8 mouse cellular contexts compared by ENCODE assay signal in the genomic region with DNA sequence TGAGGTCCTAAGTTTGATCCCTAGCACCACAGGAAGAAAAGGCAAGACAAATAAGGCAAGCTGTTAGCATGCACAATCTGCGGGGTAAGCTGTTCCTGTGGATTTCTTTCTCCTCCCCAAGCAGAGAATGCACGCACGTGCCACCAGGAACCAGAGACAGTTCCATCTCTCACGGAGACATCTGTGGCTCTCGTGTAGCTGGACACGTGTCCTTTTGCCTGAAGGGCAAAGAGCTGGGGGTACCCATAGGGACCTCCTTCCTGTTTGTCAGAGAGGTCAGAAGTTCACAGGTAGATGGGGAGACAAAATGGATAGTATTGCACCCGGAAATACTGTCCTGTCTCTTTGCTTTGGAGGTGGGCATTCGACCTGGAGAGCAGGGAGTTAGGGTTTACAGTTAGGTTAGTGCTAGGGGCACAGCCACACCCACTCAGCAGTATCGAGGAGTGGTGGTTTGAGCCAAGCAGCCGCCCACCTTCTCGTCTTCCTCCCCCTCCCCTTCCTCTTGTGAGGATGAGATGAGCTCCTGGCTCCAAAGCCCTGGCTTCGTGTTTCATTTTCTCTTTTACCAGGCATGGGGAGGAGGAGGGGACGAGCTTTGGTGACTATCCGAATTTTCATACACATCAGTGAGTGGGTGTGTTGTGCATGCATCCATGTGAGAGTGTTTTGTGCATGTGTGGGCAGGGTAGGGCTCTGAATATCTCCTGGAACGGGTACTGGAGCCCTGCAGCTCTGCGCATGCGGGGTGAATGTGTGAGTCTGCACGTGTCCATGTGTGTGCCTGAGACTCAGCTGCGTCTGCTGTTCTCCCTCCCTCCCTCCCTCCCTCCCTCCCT. TPM values are rescaled to one million over a fixed set of nuclear protein-coding genes. Genes with fewer than 3 reads are reported as not detected.
DNase-seq lines count a peak whose midpoint lies in the region; ATAC-seq and TF ChIP-seq lines count a peak whose summit lies in the region.

No protein-coding gene starts in this region.

- no peak for DNase-seq in G1E (ENCODE audit: low spot score)
- DNase-seq in heart, postnatal 0 days (ENCODE audit: low spot score): peak; percentile 85
- peak; percentile 88 to 94 for DNase-seq in kidney, postnatal 25 days
- DNase-seq in liver, embryonic 13.5 days: peak; percentile 73
- DNase-seq in naive thymus-derived CD4-positive, alpha-beta T cell, adult 2 months (ENCODE audit: low read depth): peak; percentile 81
- peak; percentile 87 for DNase-seq in thymus, postnatal 0 days (ENCODE audit: low spot score)

- WGBS in forebrain, embryonic 12.5 days: 9% methylated on average over 19 of the region's 19 CpGs
- 4% methylated on average over 19 of the region's 19 CpGs for WGBS in heart, postnatal 0 days
- 5% methylated on average over 19 of the region's 19 CpGs for WGBS in liver, embryonic 13.5 days (ENCODE audit: insufficient replicate concordance)

- no peaks in the 10 kb centered on the region for H3K27me3 ChIP-seq in G1E (ENCODE audit: insufficient read depth, low read length)
- no peaks in the 10 kb centered on the region for H3K27me3 ChIP-seq in forebrain, embryonic 12.5 days
- H3K27me3 ChIP-seq in heart, postnatal 0 days (ENCODE audit: control insufficient read depth, insufficient read depth, low read length): no peaks in the 10 kb centered on the region
- H3K27me3 ChIP-seq in liver, embryonic 13.5 days: no peaks in the 10 kb centered on the region

- H3K4me3 ChIP-seq in G1E (ENCODE audit: low read depth, low read length): peak overlapping the region; percentile 66
- peak overlapping the region; percentile 40 for H3K4me3 ChIP-seq in brown adipose tissue, adult 24 weeks (ENCODE audit: insufficient read depth, low read depth, low read length)
- H3K4me3 ChIP-seq in forebrain, embryonic 12.5 days (replicated peaks): peak overlapping the region; percentile 18
- H3K4me3 ChIP-seq in heart, postnatal 0 days (ENCODE audit: low read depth, low read length): peak overlapping the region; percentile 30
- H3K4me3 ChIP-seq in liver, embryonic 13.5 days (replicated peaks): peak overlapping the region; percentile 35

- peaks cover 47% of the 10 kb centered on the region for H3K36me3 ChIP-seq in G1E (replicated peaks)
- no peaks in the 10 kb centered on the region for H3K36me3 ChIP-seq in forebrain, embryonic 12.5 days (replicated peaks)
- no peaks in the 10 kb centered on the region for H3K36me3 ChIP-seq in heart, postnatal 0 days (replicated peaks; ENCODE audit: control insufficient read depth, insufficient read depth, low read length)
- no peaks in the 10 kb centered on the region; the same call in 1 of the 2 replicates for H3K36me3 ChIP-seq in liver, embryonic 13.5 days

- no peak for TF ChIP-seq CTCF in G1E (IDR thresholded peaks at IDR 0.05; ENCODE audit: low read depth, low read length)
- TF ChIP-seq CTCF in heart, postnatal 0 days (IDR thresholded peaks at IDR 0.05; ENCODE audit: low read depth): no peak

- no peak for TF ChIP-seq EP300 in heart, postnatal 0 days (IDR thresholded peaks at IDR 0.05; ENCODE audit: low read depth)

- peak overlapping the region; percentile 55; the same call in 1 of the 2 replicates for H3K9ac ChIP-seq in forebrain, embryonic 12.5 days
- no peak overlapping the region; the same call in 1 of the 2 replicates for H3K9ac ChIP-seq in heart, postnatal 0 days (replicated peaks; ENCODE audit: low read depth, low read length)
- H3K9ac ChIP-seq in liver, embryonic 13.5 days: peak overlapping the region; percentile 13

- no peaks in the 10 kb centered on the region for H3K9me3 ChIP-seq in G1E (replicated peaks)
- no peaks in the 10 kb centered on the region for H3K9me3 ChIP-seq in forebrain, embryonic 12.5 days
- no peaks in the 10 kb centered on the region for H3K9me3 ChIP-seq in heart, postnatal 0 days (replicated peaks; ENCODE audit: control insufficient read depth, low read length)
- no peaks in the 10 kb centered on the region for H3K9me3 ChIP-seq in liver, embryonic 13.5 days (replicated peaks)

- ATAC-seq in G1E (ENCODE audit: extremely low read depth, insufficient number of reproducible peaks, low FRiP score, poor library complexity, severe bottlenecking): peak; percentile 42
- peak; percentile 62 for ATAC-seq in forebrain, embryonic 12.5 days (ENCODE audit: low FRiP score)
- peak; percentile 51 for ATAC-seq in heart, postnatal 0 days (ENCODE audit: insufficient read depth, low read depth)
- ATAC-seq in liver, embryonic 13.5 days (ENCODE audit: low read depth): peak; percentile 62

- peak overlapping the region; percentile 50 for H3K4me2 ChIP-seq in forebrain, embryonic 12.5 days
- peak overlapping the region; percentile 59 for H3K4me2 ChIP-seq in heart, postnatal 0 days (ENCODE audit: low read depth, low read length)
- H3K4me2 ChIP-seq in liver, embryonic 13.5 days: peak overlapping the region; percentile 69

- H3K4me1 ChIP-seq in G1E (ENCODE audit: insufficient read depth, low read depth, low read length): peaks cover 99% of the 10 kb centered on the region
- H3K4me1 ChIP-seq in brown adipose tissue, adult 24 weeks (ENCODE audit: control insufficient read depth, insufficient read depth, insufficient read length, low read length): peaks cover 68% of the 10 kb centered on the region
- peaks cover 97% of the 10 kb centered on the region for H3K4me1 ChIP-seq in forebrain, embryonic 12.5 days
- peaks cover 91% of the 10 kb centered on the region for H3K4me1 ChIP-seq in heart, postnatal 0 days (ENCODE audit: control insufficient read depth, insufficient read depth)
- H3K4me1 ChIP-seq in liver, embryonic 13.5 days (replicated peaks): peaks cover 99% of the 10 kb centered on the region

- peak overlapping the region; percentile 62 for H3K27ac ChIP-seq in brown adipose tissue, adult 24 weeks (replicated peaks; ENCODE audit: low read depth, low read length)
- peak overlapping the region; percentile 94 for H3K27ac ChIP-seq in forebrain, embryonic 12.5 days
- peak overlapping the region; percentile 96 for H3K27ac ChIP-seq in heart, postnatal 0 days (ENCODE audit: low read depth)
- peak overlapping the region; percentile 93 for H3K27ac ChIP-seq in liver, embryonic 13.5 days

RNA-seq across cellular contexts. Expression of a gene that starts 6.6 kb away (rescaled TPM):
- total RNA-seq in G1E (2014; fragmentation: Nextera tagmentation) (58.0 and 68.0 TPM in 2 replicates), G1E (2017) (20.1 and 20.3 TPM in 2 replicates)
- 32.3 and 33.1 TPM in 2 replicates for polyA plus RNA-seq in G1E (2012)
- 64.4 and 82.3 TPM in 2 replicates for polyA plus RNA-seq in brown adipose tissue, adult 24 weeks (2012; ENCODE audit: insufficient read depth, insufficient read length, missing spikeins)
- 53.4 and 59.8 TPM in 2 replicates for polyA plus RNA-seq in forebrain, embryonic 12.5 days (2016; fragmentation: Nextera tagmentation; extraction: Ambion mirVana)
- 188 and 234 TPM in 2 replicates for total RNA-seq in heart, postnatal 0 days (2014; rRNA removed; ENCODE audit: low replicate concordance)
- polyA plus RNA-seq in heart, postnatal 0 days (2015; fragmentation: Nextera tagmentation; extraction: Ambion mirVana): 40.8 and 44.0 TPM in 2 replicates
- 8.8 and 9.8 TPM in 2 replicates for polyA plus RNA-seq in liver, embryonic 13.5 days (2015; fragmentation: Nextera tagmentation; extraction: Ambion mirVana)
- 7.3 and 9.1 TPM in 2 replicates for polyA plus RNA-seq in thymus, postnatal 0 days (2015; fragmentation: Nextera tagmentation; extraction: Ambion mirVana)

RNA-seq across cellular contexts. Expression of a gene that starts 17.8 kb away (rescaled TPM):
- 55.8 and 95.6 TPM in 2 replicates for total RNA-seq in G1E (2014; fragmentation: Nextera tagmentation)
- 37.8 and 39.7 TPM in 2 replicates for total RNA-seq in G1E (2017)
- polyA plus RNA-seq in G1E (2012): 83.8 and 109 TPM in 2 replicates
- 18.4 and 24.7 TPM in 2 replicates for polyA plus RNA-seq in brown adipose tissue, adult 24 weeks (2012; ENCODE audit: insufficient read depth, insufficient read length, missing spikeins)
- 88.1 and 95.0 TPM in 2 replicates for polyA plus RNA-seq in forebrain, embryonic 12.5 days (2016; fragmentation: Nextera tagmentation; extraction: Ambion mirVana)
- 39.9 and 48.0 TPM in 2 replicates for total RNA-seq in heart, postnatal 0 days (2014; rRNA removed; ENCODE audit: low replicate concordance)
- 21.9 and 23.3 TPM in 2 replicates for polyA plus RNA-seq in heart, postnatal 0 days (2015; fragmentation: Nextera tagmentation; extraction: Ambion mirVana)
- polyA plus RNA-seq in liver, embryonic 13.5 days (2015; fragmentation: Nextera tagmentation; extraction: Ambion mirVana): 27.6 and 36.0 TPM in 2 replicates
- polyA plus RNA-seq in thymus, postnatal 0 days (2015; fragmentation: Nextera tagmentation; extraction: Ambion mirVana): 48.3 and 48.5 TPM in 2 replicates

RNA-seq across cellular contexts. Expression of a gene that starts 28.1 kb away (rescaled TPM):
- total RNA-seq in G1E (2014; fragmentation: Nextera tagmentation): 0.75 and 3.1 TPM in 2 replicates
- 0.93 TPM in 2 replicates for total RNA-seq in G1E (2017)
- 2.3 TPM in 2 replicates for polyA plus RNA-seq in G1E (2012)
- 78.3 and 90.9 TPM in 2 replicates for polyA plus RNA-seq in brown adipose tissue, adult 24 weeks (2012; ENCODE audit: insufficient read depth, insufficient read length, missing spikeins)
- polyA plus RNA-seq in forebrain, embryonic 12.5 days (2016; fragmentation: Nextera tagmentation; extraction: Ambion mirVana): 2.1 and 2.2 TPM in 2 replicates
- 21.0 and 24.3 TPM in 2 replicates for total RNA-seq in heart, postnatal 0 days (2014; rRNA removed; ENCODE audit: low replicate concordance)
- polyA plus RNA-seq in heart, postnatal 0 days (2015; fragmentation: Nextera tagmentation; extraction: Ambion mirVana): 10.2 and 10.7 TPM in 2 replicates
- polyA plus RNA-seq in liver, embryonic 13.5 days (2015; fragmentation: Nextera tagmentation; extraction: Ambion mirVana): 0.59 and 1.0 TPM in 2 replicates
- 2.6 and 3.0 TPM in 2 replicates for polyA plus RNA-seq in thymus, postnatal 0 days (2015; fragmentation: Nextera tagmentation; extraction: Ambion mirVana)

RNA-seq across cellular contexts. Expression of a gene that starts 46.0 kb away (rescaled TPM):
- total RNA-seq in G1E (2014; fragmentation: Nextera tagmentation) (not detected in 2 replicates), G1E (2017) (0.27 TPM in 1 of 2 replicates, not detected in the other)
- not detected in 2 replicates for polyA plus RNA-seq in G1E (2012)
- not detected in 2 replicates for polyA plus RNA-seq in brown adipose tissue, adult 24 weeks (2012; ENCODE audit: insufficient read depth, insufficient read length, missing spikeins)
- polyA plus RNA-seq in forebrain, embryonic 12.5 days (2016; fragmentation: Nextera tagmentation; extraction: Ambion mirVana): 0.14 TPM in 1 of 2 replicates, not detected in the other
- 0.23 TPM in 1 of 2 replicates, not detected in the other for total RNA-seq in heart, postnatal 0 days (2014; rRNA removed; ENCODE audit: low replicate concordance)
- polyA plus RNA-seq in heart, postnatal 0 days (2015; fragmentation: Nextera tagmentation; extraction: Ambion mirVana): not detected in 2 replicates
- not detected in 2 replicates for polyA plus RNA-seq in liver, embryonic 13.5 days (2015; fragmentation: Nextera tagmentation; extraction: Ambion mirVana)
- not detected in 2 replicates for polyA plus RNA-seq in thymus, postnatal 0 days (2015; fragmentation: Nextera tagmentation; extraction: Ambion mirVana)

RNA-seq across cellular contexts. Expression of a gene that starts 48.2 kb away (rescaled TPM):
- total RNA-seq in G1E (2014; fragmentation: Nextera tagmentation): 38.0 and 52.2 TPM in 2 replicates
- 39.4 and 45.6 TPM in 2 replicates for total RNA-seq in G1E (2017)
- 36.5 and 44.9 TPM in 2 replicates for polyA plus RNA-seq in G1E (2012)
- 36.3 and 40.8 TPM in 2 replicates for polyA plus RNA-seq in brown adipose tissue, adult 24 weeks (2012; ENCODE audit: insufficient read depth, insufficient read length, missing spikeins)
- 39.3 and 39.9 TPM in 2 replicates for polyA plus RNA-seq in forebrain, embryonic 12.5 days (2016; fragmentation: Nextera tagmentation; extraction: Ambion mirVana)
- total RNA-seq in heart, postnatal 0 days (2014; rRNA removed; ENCODE audit: low replicate concordance): 47.4 and 54.6 TPM in 2 replicates
- 11.3 and 12.6 TPM in 2 replicates for polyA plus RNA-seq in heart, postnatal 0 days (2015; fragmentation: Nextera tagmentation; extraction: Ambion mirVana)
- polyA plus RNA-seq in liver, embryonic 13.5 days (2015; fragmentation: Nextera tagmentation; extraction: Ambion mirVana): 6.8 and 6.9 TPM in 2 replicates
- polyA plus RNA-seq in thymus, postnatal 0 days (2015; fragmentation: Nextera tagmentation; extraction: Ambion mirVana): 14.4 and 20.4 TPM in 2 replicates
